Mouse (Mus musculus) left cerebral cortex, postnatal 14 days (tissue): ENCODE measurements at regions not wholly inside any gene's neighbourhood (a gene's known extent, or its start where the extent isn't known, plus 50 kb on each side); places are given as distances from the start of the nearest gene placed in this dataset.
A peak's percentile ranks its signal among the peaks of the same experiment; 100 is the strongest.

ENCODE experiments used
- DNase-seq, 2 experiments: peaks; one replicate each; pipeline ENCODE4 v3.0.0; 2021 to 2022; ENCODE audit warnings: low spot score in 2 of 2, mixed read lengths in 1 of 2
- intact Hi-C: fragments of 180-260 bp; cut with DNase I; formaldehyde crosslinking; loops from one replicate; pipeline ENCODE4 v1.15.1; 2025

GRCm38 (mm10) chr5:70501385-70501784 is 341.0 kb downstream of the Gabrg1 start:
- peak in 1 of 2 experiments; percentile 8 for DNase-seq
- intact Hi-C loops: no loop called here

DNA sequence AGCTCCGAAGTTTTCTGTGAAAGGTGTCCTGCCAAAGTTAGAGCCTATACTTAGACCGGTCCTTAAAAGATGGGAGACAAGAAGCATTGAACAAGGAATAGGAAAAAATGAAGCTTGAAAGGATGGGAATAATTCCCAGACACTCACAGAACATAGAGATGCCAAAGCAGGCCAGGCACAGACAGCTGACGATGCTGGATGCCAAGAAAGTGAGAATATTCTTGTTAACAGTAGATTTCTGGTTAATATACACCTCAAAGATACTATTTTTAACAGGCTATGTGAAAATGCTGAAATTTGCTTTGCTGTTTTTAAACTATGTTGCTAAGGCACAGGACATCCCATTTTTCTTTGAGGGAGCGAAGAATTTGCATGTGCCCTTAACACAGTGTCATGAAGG is 366.3 kb downstream of the Gabrg1 start:
- peak; percentile 4 to 17 for DNase-seq
- intact Hi-C loops: no loop called here

- intact Hi-C loops: no loop called here
- no peak for DNase-seq
Measured at GRCm38 (mm10) chr5:70434636-70435035, 407.8 kb downstream of the Gabrg1 start.

DNA sequence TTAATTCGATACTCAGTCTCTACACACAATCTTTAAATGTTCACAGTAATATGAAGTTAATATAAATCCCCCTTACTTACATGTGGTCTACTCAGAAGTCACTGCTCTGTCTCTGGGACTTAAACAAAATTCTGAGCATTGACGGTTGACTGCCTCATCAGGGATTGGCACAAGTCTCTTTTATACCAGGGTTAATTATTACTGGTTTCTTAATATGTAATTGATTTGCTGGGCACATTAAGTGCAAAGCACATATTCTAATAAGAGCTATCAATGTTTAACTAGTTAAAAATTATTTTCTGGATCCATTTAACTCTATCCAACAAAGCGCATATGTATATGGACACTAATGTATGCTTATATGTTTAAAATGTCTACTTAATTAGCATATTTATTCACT is 441.9 kb downstream of the Gabrg1 start:
- intact Hi-C loops: no loop called here
- no peak for DNase-seq

DNA sequence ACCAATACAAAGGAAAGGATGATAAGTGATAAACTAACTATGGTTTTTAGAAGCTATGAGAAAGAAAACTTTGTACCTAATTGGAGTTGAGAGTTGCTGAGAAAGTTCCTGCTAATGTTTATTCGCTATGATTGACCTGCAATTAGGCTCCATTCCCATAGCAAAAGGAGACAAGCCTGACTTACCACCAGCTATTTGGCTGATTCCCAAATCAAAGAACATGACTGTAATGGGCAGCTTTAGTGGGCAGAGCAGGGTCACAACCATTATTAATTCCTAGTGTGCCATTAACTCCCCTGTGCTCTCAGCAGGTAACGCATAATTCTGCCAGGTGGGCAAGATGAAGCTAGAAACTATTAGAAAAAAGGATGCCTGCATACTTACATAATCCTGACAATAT is 452.5 kb downstream of the Gabrg1 start:
- intact Hi-C loops: no loop called here
- DNase-seq: no peak

DNA sequence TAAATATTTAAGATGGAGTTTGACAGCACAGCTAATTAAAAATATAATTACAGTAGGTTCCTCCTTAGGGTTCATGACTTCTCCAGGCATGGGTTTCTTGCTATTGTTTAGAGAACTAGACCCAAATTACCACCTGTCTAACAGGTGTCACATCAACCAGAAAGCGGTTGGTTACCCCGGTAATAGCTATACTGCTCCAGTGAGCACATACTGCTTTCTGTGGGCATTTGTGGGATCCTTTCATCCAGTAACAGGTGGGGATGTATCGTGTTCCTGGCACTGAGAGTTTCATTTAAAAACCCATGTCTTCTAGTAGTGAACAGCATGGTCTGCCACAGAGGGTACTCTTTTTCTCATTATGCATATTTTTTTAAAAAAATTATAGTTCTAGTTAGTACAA is 455.1 kb downstream of the Gabrg1 start:
- no peak for DNase-seq
- intact Hi-C loops: no loop called here
